Mouse (Mus musculus) leukemia stem cell, adult 10-12 weeks (primary cell): Measurements from ENCODE around the gene Palld. TPM values are rescaled to one million over a fixed set of nuclear protein-coding genes. Genes with fewer than 3 reads are reported as not detected.

Experiments used
- polyA plus RNA-seq: library from polyadenylated mRNA; stranded (reverse); fragments of >175 nt; gene quantifications from 2 replicates; pipeline ENCODE4 v1.2.3, GENCODE M21; 2012; ENCODE audit warnings: low replicate concordance

Palld gene
- polyA plus RNA-seq, result 3.8 and 8.2 TPM in 2 replicates

DNA sequence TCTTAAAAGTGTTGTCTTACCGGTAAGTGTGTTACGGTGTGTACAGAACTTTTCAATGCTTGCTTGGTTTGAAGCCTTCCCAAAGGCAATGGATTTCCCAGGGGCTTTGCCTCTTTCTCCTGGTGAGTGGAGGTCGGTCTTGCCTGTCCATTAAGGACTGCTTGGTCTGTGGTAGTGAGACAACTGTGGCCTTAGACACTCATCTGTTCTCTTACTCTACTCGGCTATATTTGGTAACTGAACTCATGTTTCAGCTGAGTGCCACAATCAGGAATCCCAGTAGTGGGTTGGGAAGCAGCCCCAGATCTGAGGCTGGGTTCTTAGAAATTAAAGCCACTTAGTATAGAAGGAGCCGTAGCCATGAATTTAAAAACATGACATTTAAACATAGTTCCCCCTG lies at the start of gene Palld:
TSS of gene Palld (minus strand) at position 170 of the 400 bp plus-strand sequence.

DNA sequence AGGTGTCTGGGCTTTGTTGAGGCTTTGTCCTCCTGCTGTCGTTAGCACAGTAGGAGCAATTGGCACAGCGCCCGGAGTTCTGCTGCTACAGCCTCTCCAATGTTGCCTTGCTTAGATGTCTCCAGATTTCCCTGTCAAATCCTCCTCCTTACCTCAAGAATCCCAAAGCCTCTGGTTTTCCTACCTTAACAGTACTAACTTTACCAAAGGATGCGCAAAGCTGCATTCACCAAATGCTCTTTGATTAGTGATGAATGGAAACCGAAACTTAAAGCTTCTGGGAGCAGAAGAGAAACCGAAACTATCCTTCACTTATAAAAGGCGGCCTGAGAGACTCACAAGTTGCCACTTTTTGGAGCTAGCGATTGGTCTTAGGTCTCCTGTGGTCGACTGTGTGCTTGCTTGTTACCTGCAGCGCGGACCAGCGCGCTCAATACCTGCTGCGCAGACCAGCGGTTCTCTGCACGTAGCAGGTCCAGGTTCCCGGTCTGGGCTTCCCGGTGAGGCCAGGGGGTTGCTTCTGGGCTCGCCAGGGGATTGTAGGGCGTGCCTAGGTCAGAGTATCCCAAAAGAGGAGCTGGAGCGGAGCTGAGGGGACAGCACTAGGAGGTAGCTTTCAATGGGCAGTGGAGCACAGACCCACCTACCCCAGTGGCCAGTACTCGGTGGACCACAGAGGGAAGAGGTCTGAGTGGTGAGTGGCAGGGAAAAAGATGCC lies 25.4 kb upstream of the Palld start, which contains the start of gene Ddx60:
TSS of gene Ddx60 (plus strand) at position 311 of the 718 bp plus-strand sequence.

DNA sequence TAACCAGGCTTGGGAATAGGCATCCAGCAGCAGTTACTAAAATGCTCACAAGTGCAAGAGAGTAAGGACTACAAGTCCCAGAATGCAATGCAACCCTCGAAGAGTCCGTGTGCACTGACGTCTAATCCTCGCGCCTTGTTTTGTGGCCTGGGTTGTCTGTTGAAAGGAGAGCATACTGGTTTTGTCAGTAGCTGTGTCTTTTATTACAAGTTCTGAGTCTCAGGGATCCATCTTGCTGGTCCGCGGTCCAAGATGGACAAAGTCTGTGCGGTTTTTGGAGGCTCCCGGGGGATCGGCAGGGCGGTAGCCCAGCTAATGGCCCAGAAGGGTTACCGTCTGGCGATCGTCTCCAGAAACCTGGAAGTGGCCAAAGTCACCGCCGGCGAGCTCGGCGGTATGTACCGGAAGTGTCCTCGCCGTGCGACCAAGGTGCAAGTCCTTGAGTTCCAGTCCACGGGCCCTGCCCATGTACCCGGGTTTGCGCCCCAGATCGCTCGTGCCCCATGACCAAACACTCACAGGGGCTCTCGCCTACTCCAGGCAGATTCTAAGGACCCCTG lies 414.8 kb downstream of the Palld start, which contains the start of gene Cbr4:
TSS of gene Cbr4 (plus strand) at position 138 of the 560 bp plus-strand sequence.

Other genes starting within 250 kb of the Palld start
- gene Ddx60, start 25.4 kb upstream of the Palld start, polyA plus RNA-seq, result not detected in 2 replicates
- gene Anxa10, start 220.5 kb upstream of the Palld start, polyA plus RNA-seq, result not detected in 2 replicates